Mouse (Mus musculus) embryonic facial prominence, embryonic 12.5 days (tissue): ENCODE data around the gene Ino80b. TPM values are rescaled to one million over a fixed set of nuclear protein-coding genes. Genes with fewer than 3 reads are reported as not detected.

Experiments
- ATAC-seq: fragments of 200-750 bp; cut with Nextera tagmentation; 2 replicates; pipeline ENCODE4 v1.8.0; 2017; ENCODE audit not compliant: insufficient number of reproducible peaks, insufficient read depth, low FRiP score, low TSS enrichment
- H3K27ac ChIP-seq: fragments of 300-500 bp; sonication (generic); 2 replicates; pipeline ENCODE4 v1.5.1; 2016; ENCODE audit warnings: mild to moderate bottlenecking
- H3K27me3 ChIP-seq: fragments of 300-500 bp; sonication (generic); 2 replicates; pipeline ENCODE4 v1.6.1; 2016; ENCODE audit warnings: mild to moderate bottlenecking, moderate library complexity
- H3K36me3 ChIP-seq: fragments of 300-500 bp; sonication (generic); 2 replicates; pipeline ENCODE4 v1.6.1; 2016; ENCODE audit warnings: mild to moderate bottlenecking
- H3K4me1 ChIP-seq: fragments of 300-500 bp; sonication (generic); 2 replicates; pipeline ENCODE4 v1.6.1; 2016
- H3K4me2 ChIP-seq: fragments of 300-500 bp; sonication (generic); replicated peaks from 2 replicates; pipeline ENCODE4 v1.6.1; 2016; ENCODE audit warnings: mild to moderate bottlenecking, moderate library complexity
- H3K4me3 ChIP-seq: fragments of 300-500 bp; sonication (generic); 2 replicates; pipeline ENCODE4 v1.5.1; 2016; ENCODE audit warnings: mild to moderate bottlenecking
- H3K9ac ChIP-seq: fragments of 300-500 bp; sonication (generic); 2 replicates; pipeline ENCODE4 v1.6.1; 2016; ENCODE audit warnings: mild to moderate bottlenecking, moderate library complexity
- H3K9me3 ChIP-seq: fragments of 300-500 bp; sonication (generic); 2 replicates; pipeline ENCODE4 v1.6.1; 2016; ENCODE audit warnings: mild to moderate bottlenecking, moderate library complexity
- WGBS: fragments of 180-500 bp; shearing (Covaris S2); methylation state at CpG from one replicate; pipeline ENCODE4 v1.1.7; 2016; 5-methylcytosine and 5-hydroxymethylcytosine counted together
- polyA plus RNA-seq: library from polyadenylated mRNA; unstranded; fragments of >200 nt; fragmentation: Nextera tagmentation; extraction: Ambion mirVana; gene quantifications from 2 replicates; pipeline ENCODE4 v1.2.1, GENCODE M21; 2016

Ino80b gene
- polyA plus RNA-seq, 1 experiment from 2014 or later, result 21.4 TPM

DNA sequence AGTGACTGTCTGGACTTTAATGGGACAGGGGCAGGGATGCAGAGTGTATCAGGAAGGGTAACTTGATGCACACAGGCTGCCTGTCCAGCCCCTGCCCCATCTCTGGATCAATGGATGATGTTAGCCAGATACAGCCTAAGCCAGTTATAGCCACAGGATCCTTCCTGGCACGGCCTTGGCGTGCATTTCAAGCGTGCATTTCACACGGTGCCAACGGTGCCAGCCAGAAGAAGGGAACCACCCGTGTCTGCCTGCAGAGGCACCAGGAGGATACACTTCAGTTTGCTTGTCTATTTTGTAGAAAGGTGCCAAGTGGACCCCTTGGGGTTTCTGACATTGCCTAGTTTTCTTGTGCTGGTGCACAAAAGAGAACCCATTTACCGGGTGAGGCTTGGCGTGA, 14.8 kb upstream of the Ino80b start:
- no peaks in the 10 kb centered on the region for H3K9me3 ChIP-seq
- WGBS, result 89% methylated on average over 8 of the region's 8 CpGs
- H3K4me3 ChIP-seq, result no peak overlapping the region
- peaks cover 57% of the 10 kb centered on the region for H3K4me1 ChIP-seq
- ATAC-seq, result no peak
- no peak overlapping the region for H3K27ac ChIP-seq
- no peak overlapping the region for H3K9ac ChIP-seq
- H3K36me3 ChIP-seq, result no peaks in the 10 kb centered on the region
- H3K27me3 ChIP-seq, result 0 out of 2 replicates have a peak, but pooled peaks cover 5% of the 10 kb centered on the region
- peak overlapping the region; percentile 0; the same call in 1 of the 2 replicates for H3K4me2 ChIP-seq

DNA sequence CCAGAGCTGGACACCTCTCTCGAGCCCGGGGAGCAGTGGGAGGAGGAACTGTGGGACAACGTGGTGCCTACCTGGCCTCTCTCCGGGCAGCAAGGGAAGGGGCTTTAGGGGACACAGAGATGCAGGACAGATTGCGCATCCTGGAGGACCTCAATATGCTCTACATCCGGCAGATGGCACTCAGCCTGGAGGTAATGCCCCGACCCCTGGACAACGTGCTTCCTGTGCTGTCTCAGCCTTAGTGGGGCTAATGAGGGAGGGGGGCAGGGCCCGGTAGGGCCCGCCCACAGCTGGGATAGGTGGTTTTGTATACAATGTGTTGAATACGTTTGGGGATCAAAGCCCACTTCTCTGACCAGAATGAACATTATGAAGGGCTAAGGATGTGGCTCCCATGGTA, 12.8 kb upstream of the Ino80b start:
- peaks cover 56% of the 10 kb centered on the region for H3K4me1 ChIP-seq
- WGBS, result 1% methylated on average over 11 of the region's 11 CpGs

DNA sequence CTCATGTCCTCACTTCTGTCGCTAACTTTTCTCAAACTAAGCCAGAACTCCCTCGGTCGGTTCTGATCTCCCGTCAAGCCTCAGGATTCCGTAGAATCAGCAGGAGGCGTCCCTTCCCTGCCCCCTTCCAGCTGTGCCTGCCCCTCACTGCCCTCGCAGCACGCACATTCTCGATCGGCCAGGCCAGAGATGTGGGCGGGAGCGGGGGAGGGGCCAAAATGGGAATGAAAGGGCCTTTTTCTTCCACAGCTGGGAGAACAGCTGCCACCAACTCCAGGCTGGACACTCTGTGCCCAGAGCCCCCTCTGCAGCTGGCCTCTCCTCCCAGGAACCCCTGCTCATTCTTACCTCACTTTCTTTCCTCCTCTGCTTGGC, 12.3 kb upstream of the Ino80b start:
- peaks cover 52% of the 10 kb centered on the region for H3K4me1 ChIP-seq
- WGBS, result 0% methylated on average over 12 of the region's 12 CpGs

More for the DNA sequence above, 12.8 kb upstream of the Ino80b start:
- Histone ChIP-seq H3K4me3 (peak overlapping the region; percentile 51), H3K27me3 (0 out of 2 replicates have a peak, but pooled peaks cover 5% of the 10 kb centered on the region), H3K9me3 (no peaks in the 10 kb centered on the region), H3K4me2 (peak overlapping the region; percentile 70), H3K27ac (peak overlapping the region; percentile 100), H3K36me3 (no peaks in the 10 kb centered on the region), H3K9ac (peak overlapping the region; percentile 83)
- 0 out of 2 replicates have a peak, but pooled peaks have one; percentile 17 for ATAC-seq

DNA sequence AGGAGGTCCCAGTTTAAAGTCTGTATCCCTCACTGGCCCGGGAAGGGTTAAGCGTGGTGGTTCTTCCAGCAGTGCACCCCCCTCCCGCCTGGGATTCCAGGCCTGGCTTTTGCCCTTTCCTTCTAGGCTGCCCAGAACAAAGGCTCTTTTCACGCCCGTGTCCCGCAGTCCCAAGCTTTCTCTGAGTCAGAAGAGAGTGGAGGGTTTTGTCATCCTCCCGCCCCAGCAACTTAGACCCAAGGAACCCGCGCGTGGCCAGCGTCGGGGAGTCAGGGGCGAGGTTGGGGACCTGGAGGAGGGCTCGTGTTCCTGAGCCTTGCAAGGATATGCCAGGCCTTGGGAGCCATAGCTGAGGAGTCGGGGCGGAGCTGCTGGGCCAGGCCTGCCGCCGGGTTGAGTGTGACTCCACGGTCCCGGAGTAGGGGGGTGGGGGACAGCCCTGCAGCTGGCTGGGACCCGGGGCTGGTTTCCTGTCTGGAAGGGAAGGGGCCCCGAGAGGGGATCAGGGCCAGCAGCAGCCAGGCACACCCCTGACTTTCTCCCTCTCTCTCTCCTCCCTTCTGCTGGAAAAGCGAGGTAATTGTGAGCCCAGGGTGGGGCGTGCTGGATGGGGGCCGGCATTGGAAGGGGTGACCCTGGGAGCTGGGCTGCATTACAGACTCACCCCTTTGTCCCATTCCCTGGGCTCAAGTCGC, 11.8 kb upstream of the Ino80b start:
- Histone ChIP-seq H3K4me2 (peak overlapping the region; percentile 70), H3K4me1 (peaks cover 46% of the 10 kb centered on the region), H3K36me3 (no peaks in the 10 kb centered on the region), H3K9ac (peak overlapping the region; percentile 83), H3K4me3 (peak overlapping the region; percentile 51), H3K9me3 (no peaks in the 10 kb centered on the region), H3K27ac (peak overlapping the region; percentile 100), H3K27me3 (0 out of 2 replicates have a peak, but pooled peaks cover 5% of the 10 kb centered on the region)
- WGBS, result 1% methylated on average over 26 of the region's 26 CpGs
- peak; percentile 85 for ATAC-seq

More for the DNA sequence above, 12.3 kb upstream of the Ino80b start:
- Histone ChIP-seq H3K36me3 (no peaks in the 10 kb centered on the region), H3K4me3 (peak overlapping the region; percentile 51), H3K9me3 (no peaks in the 10 kb centered on the region), H3K27me3 (0 out of 2 replicates have a peak, but pooled peaks cover 5% of the 10 kb centered on the region), H3K27ac (peak overlapping the region; percentile 100), H3K4me2 (peak overlapping the region; percentile 70), H3K9ac (peak overlapping the region; percentile 83)
- peak; percentile 64 for ATAC-seq

DNA sequence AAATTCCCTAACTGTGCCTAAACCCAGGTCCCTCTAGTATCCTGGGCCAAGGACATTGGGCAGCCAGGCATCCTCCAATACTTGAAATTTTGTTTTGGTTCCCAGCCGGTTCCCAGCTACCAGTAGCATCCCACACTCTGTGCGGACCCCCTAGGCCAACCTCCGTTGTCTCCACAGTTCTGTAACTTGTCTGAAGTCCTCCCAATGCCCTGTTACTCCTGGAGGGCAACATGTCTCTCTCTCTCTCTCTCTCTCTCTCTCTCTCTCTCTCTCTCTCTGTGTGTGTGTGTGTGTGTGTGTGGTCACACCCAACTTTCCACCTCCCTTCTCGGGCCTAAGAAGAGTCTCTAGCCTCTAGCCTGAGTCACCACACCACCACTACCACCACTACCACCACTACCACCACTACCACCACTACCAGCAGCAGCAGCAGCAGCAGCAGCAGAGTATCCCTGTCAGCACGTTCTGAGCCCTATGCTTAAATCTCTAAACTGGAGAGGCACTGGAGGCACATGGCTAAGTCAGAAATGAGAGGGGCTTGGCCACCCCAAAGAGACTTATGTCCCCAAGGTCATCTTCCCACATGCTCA, 11.2 kb upstream of the Ino80b start:
- Histone ChIP-seq H3K4me2 (peak overlapping the region; percentile 70), H3K9me3 (no peaks in the 10 kb centered on the region), H3K27me3 (no peaks in the 10 kb centered on the region), H3K36me3 (no peaks in the 10 kb centered on the region), H3K4me3 (peak overlapping the region; percentile 51), H3K4me1 (peaks cover 40% of the 10 kb centered on the region), H3K9ac (peak overlapping the region; percentile 83), H3K27ac (peak overlapping the region; percentile 100)
- ATAC-seq, result no peak
- WGBS, result 11% methylated on average over 5 of the region's 5 CpGs

DNA sequence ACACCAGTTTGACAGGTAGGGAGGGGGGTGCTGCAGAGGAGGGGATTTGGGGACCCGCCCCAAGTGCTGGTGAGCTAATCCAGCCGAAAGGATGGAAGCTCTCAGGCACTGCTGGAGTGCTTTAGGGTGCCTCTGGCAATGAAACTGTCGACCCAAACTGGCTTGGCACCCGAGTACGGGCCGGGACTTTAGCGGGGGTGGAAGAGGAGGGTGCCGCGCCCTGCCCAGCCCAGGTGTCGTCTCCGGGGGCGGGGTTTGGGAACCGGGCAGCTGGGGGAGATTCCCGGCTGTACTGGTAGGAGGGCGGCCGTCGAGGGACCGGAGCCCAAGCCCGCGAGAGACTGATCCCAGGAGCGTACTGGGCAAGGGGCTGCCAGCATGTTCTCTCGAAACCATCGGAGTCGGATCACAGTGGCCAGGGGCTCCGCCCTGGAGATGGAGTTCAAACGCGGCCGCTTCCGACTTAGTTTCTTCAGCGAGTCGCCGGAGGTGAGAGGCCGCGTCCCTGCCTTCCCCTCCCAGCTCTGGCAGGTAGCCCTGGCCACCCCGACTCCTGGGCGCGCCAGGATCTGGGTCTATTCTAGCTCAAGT, 10.4 kb upstream of the Ino80b start:
- H3K4me3 ChIP-seq, result peak overlapping the region; percentile 51
- ATAC-seq, result no peak
- H3K9ac ChIP-seq, result peak overlapping the region; percentile 83
- H3K4me1 ChIP-seq, result peaks cover 39% of the 10 kb centered on the region
- WGBS, result 2% methylated on average over 36 of the region's 37 CpGs
- H3K9me3 ChIP-seq, result no peaks in the 10 kb centered on the region
- no peaks in the 10 kb centered on the region for H3K27me3 ChIP-seq
- H3K4me2 ChIP-seq, result peak overlapping the region; percentile 70
- H3K27ac ChIP-seq, result peak overlapping the region; percentile 100
- H3K36me3 ChIP-seq, result no peaks in the 10 kb centered on the region

DNA sequence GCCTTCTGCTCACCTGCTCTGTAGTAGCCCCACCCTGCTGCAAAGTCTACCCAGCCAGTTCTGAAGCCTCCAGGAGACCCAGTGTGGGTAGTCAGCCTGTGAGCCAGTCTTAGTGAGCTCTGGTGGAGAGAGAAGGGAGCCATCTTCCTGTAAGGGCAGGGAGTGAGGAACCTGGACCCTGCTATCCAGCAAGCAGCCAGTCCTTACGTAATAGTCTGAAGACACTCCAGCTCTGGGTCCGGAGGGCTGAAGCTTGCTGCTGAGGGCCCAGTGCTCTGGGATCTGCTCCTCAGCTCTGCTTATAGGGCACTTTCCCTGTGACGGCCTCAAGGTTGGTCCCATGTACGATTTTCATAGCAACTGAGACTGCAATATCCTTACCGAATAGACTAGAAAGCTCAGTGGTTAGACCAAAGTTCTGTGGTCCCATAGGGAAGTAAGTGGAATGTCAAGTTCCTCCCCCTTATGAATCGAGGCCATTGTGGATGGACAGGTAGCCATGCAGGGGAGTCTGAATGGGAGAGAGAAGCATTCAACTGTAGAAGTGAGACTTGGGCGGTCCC, 9.8 kb upstream of the Ino80b start, which contains the start of gene Rtkn:
Gene Rtkn (plus strand): TSS at position 513 of the 563 bp plus-strand sequence.
- H3K9ac ChIP-seq, result peak within 1 kb of the TSS; percentile 83
- H3K9me3 ChIP-seq, result no peaks in the 10 kb centered on the region
- ATAC-seq, result no peak
- 58% methylated on average over 7 of the region's 7 CpGs for WGBS
- no peaks in the 10 kb centered on the region for H3K36me3 ChIP-seq
- H3K27me3 ChIP-seq, result no peaks in the 10 kb centered on the region
- peaks cover 38% of the 10 kb centered on the region for H3K4me1 ChIP-seq
- H3K4me2 ChIP-seq, result peak within 1 kb of the TSS; percentile 70
- peak within 1 kb of the TSS; percentile 51 for H3K4me3 ChIP-seq
- peak within 1 kb of the TSS; percentile 100 for H3K27ac ChIP-seq

DNA sequence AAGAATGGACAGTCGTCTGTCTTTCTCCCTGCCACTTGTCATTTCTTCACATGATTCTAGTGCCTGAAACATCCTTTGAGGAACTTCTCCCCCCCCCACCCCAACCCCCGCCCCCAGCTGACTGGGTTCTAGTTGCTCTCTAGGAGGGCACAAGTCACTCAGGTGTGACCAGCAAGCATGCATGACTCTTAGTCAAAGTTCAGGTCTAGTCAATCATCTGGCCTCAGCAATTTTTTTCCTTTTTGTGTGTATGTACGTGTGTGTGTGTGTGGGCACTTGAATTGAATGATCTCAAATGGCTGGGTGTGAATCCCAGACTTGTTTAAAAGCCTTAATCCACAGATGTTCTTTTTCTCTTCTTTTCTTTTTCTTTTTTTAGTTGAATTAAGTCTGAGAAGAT, 9.0 kb upstream of the Ino80b start:
- peaks cover 30% of the 10 kb centered on the region for H3K4me1 ChIP-seq
- no peaks in the 10 kb centered on the region for H3K9me3 ChIP-seq
- no peak overlapping the region for H3K4me2 ChIP-seq
- no peak overlapping the region for H3K9ac ChIP-seq
- H3K4me3 ChIP-seq, result no peak overlapping the region
- no peaks in the 10 kb centered on the region for H3K27me3 ChIP-seq
- no peak for ATAC-seq
- no peak overlapping the region for H3K27ac ChIP-seq
- WGBS, result 62% methylated on average over 3 of the region's 3 CpGs
- no peaks in the 10 kb centered on the region for H3K36me3 ChIP-seq

DNA sequence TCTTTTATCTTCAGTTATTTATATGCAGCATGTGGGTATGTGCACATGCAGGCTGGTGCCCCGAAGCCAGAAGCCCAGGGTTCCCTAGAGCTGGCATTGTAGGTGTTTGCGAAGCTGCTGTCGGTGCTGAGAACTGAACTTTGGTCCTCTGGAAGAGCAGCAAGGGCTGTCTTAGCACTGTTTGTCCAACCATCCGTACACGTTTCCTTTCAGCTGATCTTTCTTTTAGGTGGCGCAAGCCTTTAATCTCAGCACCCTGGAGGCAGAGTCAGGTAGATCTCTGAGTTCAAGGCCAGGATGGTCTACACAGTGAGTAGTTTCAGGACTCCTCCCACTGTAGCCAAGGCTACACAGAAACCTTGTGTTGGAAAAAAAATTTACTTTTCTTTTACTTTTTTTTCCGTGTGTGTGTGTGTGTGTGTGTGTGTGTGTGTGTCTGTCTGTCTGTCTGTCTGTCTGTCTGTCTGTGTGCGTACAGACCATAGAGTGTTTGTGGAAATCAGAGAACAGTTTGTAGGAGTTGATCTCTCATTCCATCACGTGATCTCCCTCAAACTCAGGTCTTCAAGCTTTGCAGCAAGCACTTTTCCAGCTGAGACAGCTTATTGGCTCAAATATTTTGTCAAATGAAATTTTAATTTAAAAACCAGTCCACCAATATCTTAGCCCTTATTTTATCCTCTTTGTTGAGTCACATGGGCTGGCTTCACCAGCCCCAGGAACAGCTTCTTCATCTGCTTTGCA, 7.1 kb upstream of the Ino80b start:
- Histone ChIP-seq H3K9me3 (no peaks in the 10 kb centered on the region), H3K4me1 (peaks cover 18% of the 10 kb centered on the region), H3K27ac (no peak overlapping the region), H3K27me3 (no peaks in the 10 kb centered on the region), H3K36me3 (no peaks in the 10 kb centered on the region), H3K4me2 (no peak overlapping the region), H3K9ac (no peak overlapping the region), H3K4me3 (no peak overlapping the region)
- no peak for ATAC-seq
- 86% methylated on average over 9 of the region's 9 CpGs for WGBS

DNA sequence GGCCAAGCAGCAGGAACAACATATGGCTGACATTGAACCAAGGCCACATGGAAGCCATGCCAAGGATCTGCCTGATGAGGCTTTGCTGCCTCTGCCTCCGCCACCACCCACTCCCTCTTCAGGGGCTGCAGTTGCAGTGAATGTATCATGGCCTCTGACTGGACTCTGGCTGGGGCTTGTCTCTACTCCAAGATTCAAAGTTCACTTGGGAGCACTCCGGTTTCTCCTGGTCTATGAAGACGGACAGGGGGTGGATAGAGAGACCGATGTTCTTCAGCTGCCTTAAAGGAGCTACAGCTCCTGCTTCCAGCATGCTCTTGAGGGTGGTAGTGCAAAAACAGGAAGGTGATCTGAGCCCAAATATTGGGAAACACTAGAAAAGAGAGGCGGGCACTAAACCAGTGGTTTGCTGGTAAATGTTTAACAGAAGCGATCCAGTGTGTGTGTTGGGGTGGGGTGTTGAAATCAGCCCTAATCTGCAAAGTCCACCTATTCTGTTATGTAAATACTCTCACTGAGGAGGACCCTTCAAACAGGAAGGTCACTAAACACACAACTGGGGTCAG, 6.3 kb upstream of the Ino80b start:
- Histone ChIP-seq H3K27ac (no peak overlapping the region), H3K36me3 (no peaks in the 10 kb centered on the region), H3K4me2 (no peak overlapping the region), H3K9me3 (no peaks in the 10 kb centered on the region), H3K27me3 (no peaks in the 10 kb centered on the region), H3K4me3 (no peak overlapping the region), H3K4me1 (peaks cover 15% of the 10 kb centered on the region), H3K9ac (no peak overlapping the region)
- WGBS, result 75% methylated on average over 6 of the region's 6 CpGs
- ATAC-seq, result no peak

DNA sequence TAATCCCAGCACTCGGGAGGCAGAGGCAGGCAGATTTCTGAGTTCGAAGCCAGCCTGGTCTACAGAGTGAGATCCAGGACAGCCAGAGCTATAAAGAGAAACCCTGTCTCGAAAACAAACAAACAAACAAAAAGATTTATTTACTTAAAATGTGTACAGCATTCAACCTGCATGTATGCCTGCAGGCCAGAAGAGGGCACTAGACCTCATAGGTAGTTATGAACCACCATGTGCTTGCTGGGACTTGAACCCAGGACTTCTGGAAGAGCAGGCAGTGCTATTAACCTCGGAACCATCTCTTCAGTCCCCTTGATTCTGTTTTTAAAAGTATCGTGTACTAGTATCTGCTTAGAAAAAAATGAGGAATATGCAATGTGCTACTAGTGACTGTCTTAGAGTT, 2.2 kb upstream of the Ino80b start:
- no peak overlapping the region for H3K4me3 ChIP-seq
- H3K36me3 ChIP-seq, result no peaks in the 10 kb centered on the region
- H3K9ac ChIP-seq, result no peak overlapping the region
- WGBS, result 94% methylated on average over 5 of the region's 5 CpGs
- H3K27ac ChIP-seq, result no peak overlapping the region
- H3K4me1 ChIP-seq, result peaks cover 25% of the 10 kb centered on the region
- no peaks in the 10 kb centered on the region for H3K27me3 ChIP-seq
- no peak for ATAC-seq
- H3K4me2 ChIP-seq, result no peak overlapping the region
- H3K9me3 ChIP-seq, result no peaks in the 10 kb centered on the region
